In genomic region chr10:40376286-40376685, GRCm38 (mm10) we compare ENCODE assay signal across 23 mouse cellular contexts. TPM values are rescaled to one million over a fixed set of nuclear protein-coding genes. Genes with fewer than 3 reads are reported as not detected.
DNase-seq lines count a peak whose midpoint lies in the region; ATAC-seq lines count a peak whose summit lies in the region.
"Had no signal": no experiment of that assay in that cellular context is flagged by ENCODE, and none has a peak within 500 bp of the region (broad histone marks: within the 10 kb centered on the region; RNA-seq: fewer than 3 reads in every experiment).

No protein-coding gene starts in this region.

- H3K4me2 ChIP-seq in forebrain, embryonic 13.5 days = no peak overlapping the region
- H3K4me2 ChIP-seq in forebrain, embryonic 14.5 days (ENCODE audit: low read length) = no peak overlapping the region
- H3K4me2 ChIP-seq: kidney, embryonic 15.5 days; limb, embryonic 15.5 days; neural tube, embryonic 15.5 days had no signal

- ATAC-seq in forebrain, embryonic 13.5 days = no peak
- ATAC-seq in forebrain, embryonic 14.5 days = no peak
- ATAC-seq: inflammation-experienced regulatory T-cells, adult 6 months had no signal

- H3K9me3 ChIP-seq in forebrain, embryonic 13.5 days (replicated peaks) = no peaks in the 10 kb centered on the region
- H3K9me3 ChIP-seq in forebrain, embryonic 14.5 days (replicated peaks; ENCODE audit: control insufficient read depth, low read length) = no peaks in the 10 kb centered on the region
- H3K9me3 ChIP-seq: kidney, embryonic 15.5 days; limb, embryonic 15.5 days; neural tube, embryonic 15.5 days had no signal

- 68% methylated on average over 3 of the region's 3 CpGs for WGBS in forebrain, embryonic 13.5 days
- 63% methylated on average over 3 of the region's 3 CpGs for whole genome bisulfite sequencing in forebrain, embryonic 14.5 days

- peaks cover 30% of the 10 kb centered on the region for H3K4me1 ChIP-seq in forebrain, embryonic 13.5 days
- H3K4me1 ChIP-seq in forebrain, embryonic 14.5 days (ENCODE audit: control insufficient read depth, insufficient read depth, low read length) = peaks cover 14% of the 10 kb centered on the region

- no peaks in the 10 kb centered on the region for H3K36me3 ChIP-seq in forebrain, embryonic 13.5 days (ENCODE audit: poor library complexity, severe bottlenecking)
- H3K36me3 ChIP-seq in forebrain, embryonic 14.5 days (ENCODE audit: control insufficient read depth, insufficient read depth, low read length) = no peaks in the 10 kb centered on the region
- H3K36me3 ChIP-seq: kidney, embryonic 15.5 days; limb, embryonic 15.5 days; neural tube, embryonic 15.5 days had no signal

- no peaks in the 10 kb centered on the region for H3K27me3 ChIP-seq in forebrain, embryonic 13.5 days
- no peaks in the 10 kb centered on the region for H3K27me3 ChIP-seq in forebrain, embryonic 14.5 days (replicated peaks; ENCODE audit: control insufficient read depth, insufficient read depth, low read length)
- H3K27me3 ChIP-seq: CH12.LX; kidney, embryonic 15.5 days; limb, embryonic 15.5 days; neural tube, embryonic 15.5 days had no signal

- intact Hi-C loops in left cerebral cortex, postnatal 4 days (cut with DNase I) = no loop called here
- intact Hi-C loops in left cerebral cortex, postnatal 36 days (cut with DNase I) = no loop called here

- H3K4me3 ChIP-seq in forebrain, embryonic 13.5 days = no peak overlapping the region
- no peak overlapping the region for H3K4me3 ChIP-seq in forebrain, embryonic 14.5 days (ENCODE audit: low read depth, low read length)
- H3K4me3 ChIP-seq: kidney, embryonic 15.5 days; limb, embryonic 15.5 days; myocyte; neural tube, embryonic 15.5 days had no signal

- no peak overlapping the region for H3K27ac ChIP-seq in forebrain, embryonic 13.5 days
- H3K27ac ChIP-seq in forebrain, embryonic 14.5 days (ENCODE audit: low read depth, low read length) = no peak overlapping the region
- H3K27ac ChIP-seq: kidney, embryonic 15.5 days; limb, embryonic 15.5 days; neural tube, embryonic 15.5 days; stomach, postnatal 0 days had no signal

- DNase-seq in left cerebral cortex, adult 11 months (ENCODE audit: low spot score) = peak; percentile 64
- DNase-seq in left cerebral cortex, postnatal 4 days = no peak
- DNase-seq in layer of hippocampus, adult 9-10 months (ENCODE audit: low spot score) = peak; percentile 36
- DNase-seq in left cerebral cortex, postnatal 36 days (ENCODE audit: low spot score in 2 of 2) = peak; percentile 66 to 67
- no peak for DNase-seq in forebrain, embryonic 14.5 days (ENCODE audit: low spot score)
- DNase-seq in embryo, embryonic 11 days = no peak
- no peak for DNase-seq in ovary, adult 18-20 months (ENCODE audit: low spot score)
- DNase-seq: adrenal gland, adult 8-10 months; cerebellum, adult 11 months; cerebellum, postnatal 36 days; heart, postnatal 4 days; lung, postnatal 10 days; midbrain, embryonic 14.5 days; retina, postnatal 1 day; thymus, postnatal 25 days had no signal

- no peak overlapping the region for H3K9ac ChIP-seq in forebrain, embryonic 13.5 days
- no peak overlapping the region for H3K9ac ChIP-seq in forebrain, embryonic 14.5 days (ENCODE audit: low read length)
- H3K9ac ChIP-seq: kidney, embryonic 15.5 days; limb, embryonic 15.5 days; neural tube, embryonic 15.5 days had no signal

RNA-seq across cellular contexts. Expression of gene Cdk19, which starts 36.9 kb away (rescaled TPM):
- 10 to 100 TPM; 52.2 to 63.3 TPM for total RNA-seq in left cerebral cortex, postnatal 4 days (2021)
- total RNA-seq in left cerebral cortex, postnatal 36 days (2021) = 10 to 100 TPM; 50.2 to 54.1 TPM
- 11.2 and 11.3 TPM in 2 replicates for polyA plus RNA-seq in forebrain, embryonic 13.5 days (2015; fragmentation: Nextera tagmentation; extraction: Ambion mirVana)
- 16.4 and 16.6 TPM in 2 replicates for polyA plus RNA-seq in forebrain, embryonic 14.5 days (2014; fragmentation: Nextera tagmentation; extraction: Ambion mirVana)

Comparison
In these comparisons a context has a peak if more than half of its experiments do, and no peak if none do; other contexts are left out.
1. DNase-seq: peak in left cerebral cortex, adult 11 months (single experiment), layer of hippocampus, adult 9-10 months (single experiment) and left cerebral cortex, postnatal 36 days (2 of 2); none in left cerebral cortex, postnatal 4 days (single experiment), forebrain, embryonic 14.5 days (single experiment), embryo, embryonic 11 days (single experiment) and ovary, adult 18-20 months (single experiment).